Mouse (Mus musculus) left cerebral cortex, adult 11 months (tissue): ENCODE results near the gene Gm9821.

Source experiments
- DNase-seq: peaks from one replicate; pipeline ENCODE4 v3.0.0; 2022; ENCODE audit warnings: low spot score

Gm9821 gene

GRCm38 (mm10) chr2:91926949-91927348 lies 18.6 kb upstream of the Gm9821 start, which contains the start of gene Chrm4:
Chrm4 (plus strand) TSS chr2:91927249.
- no peak for DNase-seq

- no peak for DNase-seq
These were observed 17.5 kb upstream of the Gm9821 start for GRCm38 (mm10) chr2:91927826-91928533.

GRCm38 (mm10) chr2:91928534-91929350 lies 16.8 kb upstream of the Gm9821 start:
- no peak for DNase-seq

GRCm38 (mm10) chr2:91929455-91929854 lies 16.0 kb upstream of the Gm9821 start:
- DNase-seq: no peak

GRCm38 (mm10) chr2:91929936-91930335 lies 15.6 kb upstream of the Gm9821 start:
- DNase-seq: no peak

- no peak for DNase-seq
These were observed 14.7 kb upstream of the Gm9821 start for GRCm38 (mm10) chr2:91930761-91931291.

- no peak for DNase-seq
These were observed 14.0 kb upstream of the Gm9821 start for GRCm38 (mm10) chr2:91931328-91932159.

GRCm38 (mm10) chr2:91932160-91932711 lies 13.3 kb upstream of the Gm9821 start, which contains the start of gene Mdk:
Mdk (minus strand) TSS chr2:91932297.
- DNase-seq: no peak

GRCm38 (mm10) chr2:91932737-91933350 lies 12.7 kb upstream of the Gm9821 start:
- no peak for DNase-seq

GRCm38 (mm10) chr2:91933471-91933870 lies 12.0 kb upstream of the Gm9821 start:
- no peak for DNase-seq

- DNase-seq: no peak
These were observed 11.5 kb upstream of the Gm9821 start for GRCm38 (mm10) chr2:91934016-91934415.

GRCm38 (mm10) chr2:91934826-91935525 lies 10.5 kb upstream of the Gm9821 start:
- DNase-seq: no peak

- DNase-seq: no peak
These were observed 9.3 kb upstream of the Gm9821 start for GRCm38 (mm10) chr2:91936154-91936553.

- DNase-seq: no peak
These were observed 6.1 kb upstream of the Gm9821 start for GRCm38 (mm10) chr2:91939303-91939935.

GRCm38 (mm10) chr2:91942356-91942755 lies 3.1 kb upstream of the Gm9821 start:
- DNase-seq: no peak

GRCm38 (mm10) chr2:91944170-91944950 lies 1.1 kb upstream of the Gm9821 start:
- DNase-seq: peak; percentile 68

- DNase-seq: no peak
These were observed 1.3 kb downstream of the Gm9821 start for GRCm38 (mm10) chr2:91946836-91947235.

GRCm38 (mm10) chr2:91947397-91948150 lies 2.1 kb downstream of the Gm9821 start:
- no peak for DNase-seq

- no peak for DNase-seq
These were observed 2.6 kb downstream of the Gm9821 start for GRCm38 (mm10) chr2:91948151-91948509.
